Mouse (Mus musculus): ENCODE data around the gene Gm17359. TPM values are rescaled to one million over a fixed set of nuclear protein-coding genes. Genes with fewer than 3 reads are reported as not detected.

Gene Gm17359
- polyA plus RNA-seq, 1 experiment from 2014 or later, result not detected

- Histone ChIP-seq H3K9me3 (no peaks in the 10 kb centered on the region), H3K4me3 (no peak overlapping the region), H3K36me3 (no peaks in the 10 kb centered on the region), H3K4me2 (no peak overlapping the region), H3K4me1 (0 out of 2 replicates have a peak, but pooled peaks cover 3% of the 10 kb centered on the region), H3K27ac (no peak overlapping the region), H3K27me3 (no peaks in the 10 kb centered on the region), H3K9ac (no peak overlapping the region)
- 41% methylated on average over 4 of the region's 4 CpGs for WGBS
- ATAC-seq (ENCODE audit: borderline replicate concordance, extremely low read depth, low FRiP score, low TSS enrichment), result no peak
Measured at GRCm38 (mm10) chr3:79389081-79389480, 52.6 kb downstream of the Gm17359 start.

GRCm38 (mm10) chr3:79400552-79400951 is 64.1 kb downstream of the Gm17359 start:
- Histone ChIP-seq H3K36me3 (no peaks in the 10 kb centered on the region), H3K27ac (no peak overlapping the region), H3K9ac (no peak overlapping the region), H3K9me3 (no peaks in the 10 kb centered on the region), H3K4me3 (no peak overlapping the region), H3K4me1 (0 out of 2 replicates have a peak, but pooled peaks cover 4% of the 10 kb centered on the region), H3K4me2 (no peak overlapping the region), H3K27me3 (no peaks in the 10 kb centered on the region)
- WGBS, result 40% methylated on average over 4 of the region's 4 CpGs
- no peak for ATAC-seq (ENCODE audit: borderline replicate concordance, extremely low read depth, low FRiP score, low TSS enrichment)

- no peak for ATAC-seq (ENCODE audit: borderline replicate concordance, extremely low read depth, low FRiP score, low TSS enrichment)
- Histone ChIP-seq H3K4me2 (no peak overlapping the region), H3K36me3 (no peaks in the 10 kb centered on the region), H3K4me3 (no peak overlapping the region), H3K9ac (no peak overlapping the region), H3K27ac (no peak overlapping the region), H3K4me1 (0 out of 2 replicates have a peak, but pooled peaks cover 4% of the 10 kb centered on the region), H3K9me3 (no peaks in the 10 kb centered on the region), H3K27me3 (no peaks in the 10 kb centered on the region)
- 89% methylated on average over 8 of the region's 8 CpGs for WGBS
Measured at GRCm38 (mm10) chr3:79402056-79402455, 65.6 kb downstream of the Gm17359 start.

GRCm38 (mm10) chr3:79408546-79408945 is 72.1 kb downstream of the Gm17359 start:
- no peak for ATAC-seq (ENCODE audit: borderline replicate concordance, extremely low read depth, low FRiP score, low TSS enrichment)
- no peak overlapping the region for H3K4me3 ChIP-seq
- H3K27me3 ChIP-seq, result no peaks in the 10 kb centered on the region
- no peak overlapping the region for H3K27ac ChIP-seq
- H3K36me3 ChIP-seq, result no peaks in the 10 kb centered on the region
- whole genome bisulfite sequencing, result 52% methylated on average over 4 of the region's 4 CpGs
- H3K9ac ChIP-seq, result no peak overlapping the region
- H3K9me3 ChIP-seq, result no peaks in the 10 kb centered on the region
- H3K4me1 ChIP-seq, result 0 out of 2 replicates have a peak, but pooled peaks cover 4% of the 10 kb centered on the region
- no peak overlapping the region for H3K4me2 ChIP-seq

- Histone ChIP-seq H3K27ac (no peak overlapping the region), H3K4me3 (no peak overlapping the region), H3K9me3 (no peaks in the 10 kb centered on the region), H3K36me3 (no peaks in the 10 kb centered on the region), H3K9ac (no peak overlapping the region), H3K4me1 (0 out of 2 replicates have a peak, but pooled peaks cover 4% of the 10 kb centered on the region), H3K4me2 (no peak overlapping the region), H3K27me3 (no peaks in the 10 kb centered on the region)
- ATAC-seq (ENCODE audit: borderline replicate concordance, extremely low read depth, low FRiP score, low TSS enrichment), result no peak
- WGBS, result 36% methylated on average over 10 of the region's 10 CpGs
Measured at GRCm38 (mm10) chr3:79409927-79410628, 73.6 kb downstream of the Gm17359 start.

GRCm38 (mm10) chr3:79410629-79410995 is 74.2 kb downstream of the Gm17359 start:
- Histone ChIP-seq H3K9ac (no peak overlapping the region), H3K4me3 (no peak overlapping the region), H3K4me2 (no peak overlapping the region), H3K4me1 (0 out of 2 replicates have a peak, but pooled peaks cover 4% of the 10 kb centered on the region), H3K27me3 (no peaks in the 10 kb centered on the region), H3K9me3 (no peaks in the 10 kb centered on the region), H3K36me3 (no peaks in the 10 kb centered on the region), H3K27ac (no peak overlapping the region)
- no peak for ATAC-seq (ENCODE audit: borderline replicate concordance, extremely low read depth, low FRiP score, low TSS enrichment)
- 34% methylated on average over 5 of the region's 5 CpGs for WGBS

GRCm38 (mm10) chr3:79411666-79412065 is 75.2 kb downstream of the Gm17359 start:
- Histone ChIP-seq H3K4me1 (0 out of 2 replicates have a peak, but pooled peaks cover 4% of the 10 kb centered on the region), H3K9me3 (no peaks in the 10 kb centered on the region), H3K36me3 (no peaks in the 10 kb centered on the region), H3K9ac (no peak overlapping the region), H3K27ac (no peak overlapping the region), H3K4me3 (no peak overlapping the region), H3K27me3 (no peaks in the 10 kb centered on the region), H3K4me2 (no peak overlapping the region)
- WGBS, result 42% methylated on average over 2 of the region's 2 CpGs
- ATAC-seq (ENCODE audit: borderline replicate concordance, extremely low read depth, low FRiP score, low TSS enrichment), result no peak

GRCm38 (mm10) chr3:79413492-79413891 is 77.0 kb downstream of the Gm17359 start:
- no peak overlapping the region for H3K4me3 ChIP-seq
- ATAC-seq (ENCODE audit: borderline replicate concordance, extremely low read depth, low FRiP score, low TSS enrichment), result no peak
- H3K9ac ChIP-seq, result no peak overlapping the region
- H3K36me3 ChIP-seq, result no peaks in the 10 kb centered on the region
- H3K27ac ChIP-seq, result no peak overlapping the region
- WGBS, result 81% methylated on average over 1 of the region's 1 CpGs
- no peak overlapping the region for H3K4me2 ChIP-seq
- H3K9me3 ChIP-seq, result no peaks in the 10 kb centered on the region
- H3K4me1 ChIP-seq, result 0 out of 2 replicates have a peak, but pooled peaks cover 4% of the 10 kb centered on the region
- no peaks in the 10 kb centered on the region for H3K27me3 ChIP-seq

- 0 out of 2 replicates have a peak, but pooled peaks cover 4% of the 10 kb centered on the region for H3K4me1 ChIP-seq
- H3K9me3 ChIP-seq, result no peaks in the 10 kb centered on the region
- H3K27me3 ChIP-seq, result no peaks in the 10 kb centered on the region
- H3K27ac ChIP-seq, result no peak overlapping the region
- ATAC-seq (ENCODE audit: borderline replicate concordance, extremely low read depth, low FRiP score, low TSS enrichment), result no peak
- no peak overlapping the region for H3K4me2 ChIP-seq
- no peaks in the 10 kb centered on the region for H3K36me3 ChIP-seq
- H3K4me3 ChIP-seq, result no peak overlapping the region
- no peak overlapping the region for H3K9ac ChIP-seq
- WGBS, result 66% methylated on average over 5 of the region's 5 CpGs
Measured at GRCm38 (mm10) chr3:79415081-79415480, 78.6 kb downstream of the Gm17359 start.

- no peaks in the 10 kb centered on the region for H3K36me3 ChIP-seq
Measured at GRCm38 (mm10) chr3:79415929-79416328, 79.5 kb downstream of the Gm17359 start.

GRCm38 (mm10) chr3:79416944-79417680 is 80.7 kb downstream of the Gm17359 start:
- H3K27me3 ChIP-seq, result no peaks in the 10 kb centered on the region
- 78% methylated on average over 4 of the region's 4 CpGs for WGBS
- no peak overlapping the region for H3K4me2 ChIP-seq
- H3K36me3 ChIP-seq, result no peaks in the 10 kb centered on the region
- H3K9me3 ChIP-seq, result no peaks in the 10 kb centered on the region
- no peak overlapping the region for H3K27ac ChIP-seq
- no peak for ATAC-seq (ENCODE audit: borderline replicate concordance, extremely low read depth, low FRiP score, low TSS enrichment)
- H3K9ac ChIP-seq, result no peak overlapping the region
- H3K4me1 ChIP-seq, result no peaks in the 10 kb centered on the region
- no peak overlapping the region for H3K4me3 ChIP-seq

More at GRCm38 (mm10) chr3:79415929-79416328, 79.5 kb downstream of the Gm17359 start:
- no peak for ATAC-seq (ENCODE audit: borderline replicate concordance, extremely low read depth, low FRiP score, low TSS enrichment)
- Histone ChIP-seq H3K9me3 (no peaks in the 10 kb centered on the region), H3K27me3 (no peaks in the 10 kb centered on the region), H3K4me2 (no peak overlapping the region), H3K9ac (no peak overlapping the region), H3K4me3 (no peak overlapping the region), H3K27ac (no peak overlapping the region), H3K4me1 (no peaks in the 10 kb centered on the region)

- Histone ChIP-seq H3K4me1 (no peaks in the 10 kb centered on the region), H3K4me2 (no peak overlapping the region), H3K27me3 (no peaks in the 10 kb centered on the region), H3K4me3 (no peak overlapping the region), H3K9ac (no peak overlapping the region), H3K9me3 (no peaks in the 10 kb centered on the region), H3K27ac (no peak overlapping the region), H3K36me3 (no peaks in the 10 kb centered on the region)
- WGBS, result 81% methylated on average over 14 of the region's 14 CpGs
- ATAC-seq (ENCODE audit: borderline replicate concordance, extremely low read depth, low FRiP score, low TSS enrichment), result no peak
Measured at GRCm38 (mm10) chr3:79418921-79419320, 82.5 kb downstream of the Gm17359 start.

Data from lung, embryonic 15.5 days (tissue).